Mouse (Mus musculus) bone marrow macrophage, adult 2 months (primary cell): ENCODE data around the gene Samd4b.

Experiments
- CTCF ChIP-seq: IDR thresholded peaks from 2 replicates; pipeline ENCODE4 v1.5.1; 2012; ENCODE audit warnings: low read depth, mild to moderate bottlenecking, low read length, moderate library complexity
- POLR2A ChIP-seq: IDR thresholded peaks from 2 replicates; pipeline ENCODE4 v1.6.1; 2012; ENCODE audit warnings: mild to moderate bottlenecking, low read depth, low read length, borderline replicate concordance

- TF ChIP-seq POLR2A = no peak
- no peak for TF ChIP-seq CTCF
Measured at GRCm38 (mm10) chr7:28357984-28358383, 240.0 kb downstream of the Samd4b start.
